Mouse (Mus musculus) cerebellum, adult 11-12 months (tissue): ENCODE data around the gene Nup188.

ENCODE experiments used
- DNase-seq: peaks from one replicate; pipeline ENCODE4 v3.0.0; 2022

Gene Nup188

GRCm38 (mm10) chr2:30286192-30287026 lies at the start of gene Nup188, which contains the start of gene Dolk:
Gene Nup188, plus strand, starts transcription at chr2:30286397.
Gene Dolk, minus strand, starts transcription at chr2:30286334.
- DNase-seq, result peak; percentile 92

- peak; percentile 27 for DNase-seq
Measured at GRCm38 (mm10) chr2:30236426-30237198, 49.6 kb upstream of the Nup188 start.

DNA sequence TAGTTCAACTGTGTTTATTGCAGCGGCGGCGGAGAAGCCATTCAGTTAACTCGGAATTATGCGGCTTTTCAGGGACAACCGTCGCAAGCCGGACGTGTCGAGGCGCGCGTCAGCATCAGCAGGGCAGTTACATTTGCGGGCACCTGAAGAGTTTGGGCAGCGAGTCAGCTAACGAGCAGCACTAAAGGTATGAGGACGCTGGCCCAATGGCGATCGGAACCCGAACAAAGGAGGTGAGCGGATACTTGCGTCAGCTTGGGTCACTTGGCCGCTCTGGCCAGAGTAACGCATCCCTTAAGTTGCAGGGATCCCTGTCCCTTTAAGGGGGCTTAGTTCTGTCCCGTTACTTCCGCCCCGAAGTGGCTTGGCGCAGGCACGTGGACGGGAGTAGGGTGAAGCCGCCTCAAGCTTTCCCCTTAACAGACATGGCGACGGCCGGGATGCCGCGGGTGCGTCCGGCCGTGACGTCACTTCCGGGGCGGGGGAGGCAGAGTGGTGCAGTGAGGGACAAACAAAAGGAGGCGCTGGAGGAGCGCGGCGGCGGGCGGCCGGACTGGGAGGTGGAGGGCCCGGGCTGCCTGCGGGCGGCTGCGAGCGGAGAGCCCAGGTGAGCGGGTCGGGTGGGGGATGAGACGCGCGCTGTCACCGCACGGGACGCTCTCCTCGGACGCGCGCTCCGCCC lies 48.9 kb upstream of the Nup188 start, which contains the start of gene Lrrc8a:
TSS of gene Lrrc8a (plus strand) at position 517 of the 682 bp plus-strand sequence.
- peak; percentile 99 for DNase-seq

GRCm38 (mm10) chr2:30237881-30238280 lies 48.3 kb upstream of the Nup188 start:
- DNase-seq, result no peak

GRCm38 (mm10) chr2:30238906-30239465 lies 47.2 kb upstream of the Nup188 start:
- DNase-seq, result peak; percentile 26

DNA sequence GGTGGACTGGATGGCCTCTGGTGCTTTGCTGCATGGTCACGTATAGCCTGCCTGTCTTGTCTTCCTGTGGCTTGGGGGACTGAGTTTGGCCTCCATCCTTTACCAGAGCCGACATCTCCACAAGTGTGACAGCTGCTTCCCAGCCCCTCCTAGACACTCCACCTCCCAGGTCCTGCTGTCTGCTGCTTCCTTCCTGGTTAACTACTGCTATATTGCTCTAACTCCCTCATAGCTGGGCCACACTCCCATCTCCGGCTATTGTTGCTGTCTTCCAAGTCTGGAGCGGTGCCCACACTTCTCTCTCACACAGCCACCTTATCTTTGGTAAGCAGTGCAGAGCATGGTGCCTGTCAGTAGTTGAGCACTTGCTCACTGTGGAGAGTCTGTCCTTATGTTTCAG lies 46.4 kb upstream of the Nup188 start:
- peak; percentile 37 for DNase-seq

GRCm38 (mm10) chr2:30240267-30240666 lies 45.9 kb upstream of the Nup188 start, which contains the start of gene Gm28035:
Gene Gm28035, plus strand, starts transcription at chr2:30240567.
- DNase-seq, result no peak

DNA sequence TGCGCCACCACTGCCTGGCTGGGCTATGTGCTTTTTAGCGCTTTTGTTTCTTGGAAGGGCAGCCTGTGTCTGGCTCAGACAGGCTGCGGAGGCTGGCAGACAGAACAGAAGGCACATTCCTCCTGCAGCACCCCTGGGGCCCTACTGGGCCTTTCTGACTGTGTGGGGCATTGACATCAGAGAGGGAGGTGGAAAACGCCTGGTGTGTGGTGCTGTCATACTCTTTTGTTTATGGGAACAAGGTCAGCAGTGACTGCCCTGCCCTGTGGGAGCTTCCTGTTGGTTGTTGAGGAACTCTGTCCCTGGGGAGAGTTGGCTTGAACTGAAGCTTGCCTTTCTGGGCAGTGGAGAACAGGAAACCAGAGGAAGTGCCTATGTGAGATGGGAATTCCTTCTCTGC lies 43.7 kb upstream of the Nup188 start:
- peak; percentile 81 for DNase-seq

GRCm38 (mm10) chr2:30243391-30243790 lies 42.8 kb upstream of the Nup188 start:
- DNase-seq, result no peak

DNA sequence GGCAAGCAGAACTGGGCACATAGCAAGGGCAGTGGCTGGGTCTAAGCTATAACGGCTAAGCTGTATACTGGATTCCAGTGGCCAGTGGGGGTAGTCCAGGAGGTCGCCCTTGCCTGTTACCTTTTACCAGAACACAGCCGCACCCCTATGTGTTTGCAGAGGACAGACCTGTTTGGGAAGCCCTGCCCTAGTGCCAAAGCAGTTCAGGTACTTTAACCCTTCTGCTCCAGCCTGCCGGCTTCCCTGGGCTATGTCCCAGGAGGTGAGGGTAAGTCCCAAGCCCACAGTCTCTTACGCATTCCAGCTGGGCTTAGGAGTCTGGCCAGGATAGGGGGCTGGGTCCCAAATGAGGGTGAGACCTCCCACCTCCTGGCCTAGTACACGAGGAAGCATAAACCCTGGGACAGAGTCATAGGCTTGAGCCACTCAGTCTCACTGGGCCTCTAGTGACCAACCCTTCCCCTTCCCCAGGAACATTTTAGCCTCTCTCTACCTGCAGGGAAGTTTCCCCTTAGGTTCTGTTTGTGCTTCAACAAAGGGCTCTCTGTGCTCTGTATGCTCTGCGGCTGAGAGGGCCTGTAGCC lies 41.5 kb upstream of the Nup188 start:
- DNase-seq, result peak; percentile 18

DNA sequence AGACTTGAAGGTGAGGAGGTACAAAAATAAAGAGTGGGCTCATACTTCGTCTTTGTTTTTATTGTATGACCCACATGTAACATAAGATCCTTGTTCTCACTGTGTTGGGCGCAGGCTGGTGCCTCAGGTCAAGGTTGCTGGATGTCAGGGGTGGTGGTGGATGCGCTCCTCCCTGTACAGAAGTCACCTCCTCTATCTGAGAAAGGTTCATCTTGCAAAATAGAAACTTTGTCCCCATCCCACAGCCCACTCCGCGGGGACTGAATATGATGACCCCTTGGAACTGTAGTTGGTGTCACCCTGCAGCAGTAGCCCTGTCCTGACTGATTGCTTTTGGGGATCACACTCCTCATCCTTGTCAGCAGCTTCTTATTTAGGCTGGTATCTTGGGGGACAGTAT lies 39.2 kb upstream of the Nup188 start:
- DNase-seq, result no peak

DNA sequence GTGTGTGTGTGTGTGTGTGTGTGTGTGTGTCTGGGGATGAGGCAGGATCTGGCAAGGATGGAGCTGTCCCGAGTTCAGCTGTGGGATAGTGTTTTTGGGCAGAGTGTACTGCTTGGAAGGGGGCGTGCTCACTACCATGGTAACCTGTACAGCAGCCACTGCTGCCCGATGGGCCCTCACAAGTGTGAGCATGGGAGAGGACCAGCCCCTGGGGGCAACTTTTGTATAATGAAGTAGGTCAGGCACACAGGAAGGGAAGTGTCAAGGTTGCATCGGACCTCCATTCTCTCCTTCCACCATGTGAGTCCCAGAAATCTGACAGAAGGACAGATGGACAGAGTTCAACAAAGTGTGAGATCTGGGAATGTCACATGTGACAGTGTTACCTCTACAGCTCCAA lies 38.5 kb upstream of the Nup188 start:
- DNase-seq, result no peak

DNA sequence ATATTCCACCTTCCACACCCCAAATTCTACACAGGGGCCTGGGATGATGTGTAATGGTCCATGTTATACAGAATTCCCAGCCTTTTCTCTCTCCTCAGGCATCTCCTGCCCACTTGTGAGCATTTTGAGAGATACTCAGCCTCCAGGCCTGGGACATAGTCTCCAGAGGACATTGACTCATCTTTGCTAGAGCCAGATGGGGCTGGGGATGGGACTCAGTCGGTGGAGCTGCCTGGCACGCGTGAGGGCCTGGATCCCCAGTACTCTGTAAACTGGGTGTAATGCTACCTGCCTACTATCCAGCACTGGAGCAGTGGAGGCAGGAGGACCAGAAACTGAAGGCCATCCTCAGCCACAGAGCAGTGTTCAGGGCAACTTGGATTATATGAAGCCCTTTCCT lies 37.0 kb upstream of the Nup188 start:
- DNase-seq, result no peak

GRCm38 (mm10) chr2:30250166-30251128 lies 35.8 kb upstream of the Nup188 start:
- no peak for DNase-seq

GRCm38 (mm10) chr2:30251417-30252104 lies 34.6 kb upstream of the Nup188 start:
- no peak for DNase-seq

DNA sequence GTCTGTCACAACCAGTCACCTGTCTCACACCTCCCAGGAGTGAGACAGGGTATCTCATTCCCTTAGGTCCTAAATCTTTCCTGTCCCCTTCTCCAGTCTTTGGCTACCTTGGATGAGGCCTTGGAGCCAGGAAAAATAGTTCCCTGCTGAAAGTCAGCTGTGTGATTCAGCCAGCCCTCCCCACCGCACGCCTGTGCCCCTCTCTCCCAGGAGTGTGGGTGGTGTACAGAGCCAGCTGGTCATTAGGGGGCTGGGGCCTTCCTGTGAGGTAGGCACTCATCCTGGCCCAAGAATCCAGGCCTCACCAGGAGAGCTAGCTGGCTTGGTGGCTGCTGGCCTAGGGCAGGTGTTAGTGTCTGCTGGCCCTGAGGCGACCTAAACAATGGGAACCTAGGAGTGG lies 33.7 kb upstream of the Nup188 start:
- DNase-seq, result no peak

DNA sequence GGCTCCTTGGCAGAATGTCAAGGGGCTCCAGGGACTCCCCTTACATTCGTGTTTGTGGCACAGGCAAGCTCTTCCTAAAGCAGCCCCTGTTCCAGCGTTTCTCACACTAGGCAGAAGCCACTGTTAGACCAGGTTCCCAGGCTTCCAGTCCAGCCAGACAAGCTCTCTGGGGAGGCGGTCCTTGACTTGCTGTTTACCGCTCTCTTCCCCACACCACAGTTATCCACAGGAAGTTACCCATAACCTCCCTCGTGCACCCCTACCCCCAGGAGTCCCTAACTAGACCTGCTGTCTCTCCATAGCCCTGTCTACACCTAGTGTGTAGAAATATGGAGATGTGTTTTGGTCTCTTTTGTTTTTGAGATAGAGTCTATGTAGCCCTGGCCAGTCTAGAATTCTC lies 32.4 kb upstream of the Nup188 start:
- no peak for DNase-seq

DNA sequence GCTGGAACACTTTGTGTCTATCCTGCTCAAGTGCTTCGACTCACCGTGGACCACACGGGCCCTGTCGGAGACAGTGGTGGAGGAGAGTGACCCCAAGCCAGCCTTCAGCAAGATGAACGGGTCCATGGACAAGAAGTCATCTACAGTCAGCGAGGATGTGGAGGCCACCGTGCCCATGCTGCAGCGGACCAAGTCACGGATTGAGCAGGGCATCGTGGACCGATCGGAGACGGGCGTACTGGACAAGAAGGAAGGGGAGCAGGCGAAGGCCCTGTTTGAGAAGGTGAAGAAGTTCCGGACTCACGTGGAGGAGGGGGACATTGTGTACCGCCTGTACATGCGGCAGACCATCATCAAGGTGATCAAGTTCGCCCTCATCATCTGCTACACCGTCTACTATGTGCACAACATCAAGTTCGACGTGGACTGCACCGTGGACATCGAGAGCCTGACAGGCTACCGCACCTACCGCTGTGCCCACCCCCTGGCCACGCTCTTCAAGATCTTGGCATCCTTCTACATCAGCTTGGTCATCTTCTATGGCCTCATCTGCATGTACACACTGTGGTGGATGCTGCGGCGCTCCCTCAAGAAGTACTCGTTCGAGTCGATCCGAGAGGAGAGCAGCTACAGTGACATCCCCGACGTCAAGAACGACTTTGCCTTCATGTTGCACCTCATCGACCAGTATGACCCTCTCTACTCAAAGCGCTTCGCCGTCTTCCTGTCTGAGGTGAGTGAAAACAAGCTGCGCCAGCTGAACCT lies 30.4 kb upstream of the Nup188 start:
- no peak for DNase-seq

GRCm38 (mm10) chr2:30256616-30257350 lies 29.4 kb upstream of the Nup188 start:
- no peak for DNase-seq
